In the genomic region with DNA sequence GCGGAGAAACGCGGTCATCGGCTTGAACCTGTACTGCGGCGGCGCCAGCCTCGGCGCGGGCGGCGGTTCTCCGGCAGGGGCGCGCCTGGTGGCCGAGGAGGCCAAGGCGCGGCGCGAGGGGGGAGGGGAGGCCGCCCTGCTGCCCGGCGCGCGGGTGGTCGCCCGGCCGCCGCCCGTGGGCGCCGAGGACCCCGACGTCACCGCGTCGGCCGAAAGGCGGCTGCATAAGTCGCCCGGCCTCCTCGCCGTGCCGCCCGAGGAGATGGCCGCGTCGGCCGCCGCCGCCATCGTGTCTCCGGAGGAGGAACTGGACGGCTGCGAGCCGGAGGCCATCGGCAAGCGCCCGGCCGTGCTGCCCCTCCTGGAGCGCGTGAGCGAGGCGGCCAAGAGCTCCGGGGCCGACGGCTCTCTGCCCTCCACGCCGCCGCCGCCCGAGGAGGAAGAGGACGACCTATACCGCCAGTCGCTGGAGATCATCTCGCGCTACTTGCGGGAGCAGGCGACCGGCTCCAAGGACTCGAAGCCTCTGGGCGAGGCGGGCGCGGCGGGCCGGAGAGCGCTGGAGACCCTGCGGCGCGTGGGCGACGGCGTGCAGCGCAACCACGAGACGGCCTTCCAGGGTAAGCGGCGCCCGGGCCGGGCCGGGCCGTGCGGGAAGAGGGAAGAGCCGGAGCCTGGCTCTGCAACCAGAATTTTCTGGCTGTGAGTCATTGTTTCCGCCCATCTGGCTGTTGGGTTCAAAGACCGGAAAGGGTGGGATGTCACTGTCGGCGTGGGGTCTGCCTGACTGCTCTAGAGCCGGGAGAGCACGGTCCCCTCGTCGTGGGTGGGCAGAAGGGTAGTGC, we compare ENCODE assay signal across 8 mouse cellular contexts. TPM values are rescaled to one million over a fixed set of nuclear protein-coding genes. Genes with fewer than 3 reads are reported as not detected.
DNase-seq lines count a peak whose midpoint lies in the region; ATAC-seq and TF ChIP-seq lines count a peak whose summit lies in the region.

No protein-coding gene starts in this region.

- peaks cover 32% of the 10 kb centered on the region for H3K36me3 ChIP-seq in ES-E14 (ENCODE audit: control insufficient read depth, insufficient read depth, low read length, poor library complexity, severe bottlenecking)
- H3K36me3 ChIP-seq in forebrain, embryonic 16.5 days (ENCODE audit: control insufficient read depth, insufficient read depth), result no peaks in the 10 kb centered on the region
- peaks cover 26% of the 10 kb centered on the region; the same call in 1 of the 2 replicates for H3K36me3 ChIP-seq in lung, postnatal 0 days (ENCODE audit: insufficient read depth, low read length)

- intact Hi-C loops in heart, postnatal 25 days (cut with DNase I), result no loop called here

- H3K4me2 ChIP-seq in forebrain, embryonic 16.5 days (ENCODE audit: low read length), result peak overlapping the region; percentile 83
- H3K4me2 ChIP-seq in lung, postnatal 0 days (replicated peaks; ENCODE audit: low read depth, low read length), result peak overlapping the region; percentile 71

- no peak; the same call in 1 of the 2 replicates for TF ChIP-seq CTCF in layer of hippocampus, adult 2 months (conservative IDR thresholded peaks at IDR 0.05)
- no peak for TF ChIP-seq CTCF in lung, postnatal 0 days (IDR thresholded peaks at IDR 0.05)

- H3K9ac ChIP-seq in ES-E14 (ENCODE audit: insufficient read depth, low read depth, low read length, poor library complexity, severe bottlenecking), result peak overlapping the region; percentile 98
- peak overlapping the region; percentile 99 for H3K9ac ChIP-seq in forebrain, embryonic 16.5 days (replicated peaks; ENCODE audit: low read depth, low read length)
- H3K9ac ChIP-seq in lung, postnatal 0 days (replicated peaks; ENCODE audit: low read depth), result peak overlapping the region; percentile 100

- no peaks in the 10 kb centered on the region for H3K9me3 ChIP-seq in ES-E14 (ENCODE audit: control insufficient read depth, insufficient read depth, low read depth, low read length)
- no peaks in the 10 kb centered on the region for H3K9me3 ChIP-seq in forebrain, embryonic 16.5 days (ENCODE audit: control insufficient read depth, low read length)
- no peaks in the 10 kb centered on the region for H3K9me3 ChIP-seq in lung, postnatal 0 days (ENCODE audit: low read length)

- peak; percentile 60 for ATAC-seq in forebrain, embryonic 16.5 days
- ATAC-seq in lung, postnatal 0 days, result peak; percentile 59

- H3K27me3 ChIP-seq in forebrain, embryonic 16.5 days (replicated peaks; ENCODE audit: control insufficient read depth, insufficient read depth, low read length), result no peaks in the 10 kb centered on the region
- no peaks in the 10 kb centered on the region for H3K27me3 ChIP-seq in lung, postnatal 0 days (replicated peaks; ENCODE audit: insufficient read depth, low read length)

- peak overlapping the region; percentile 97 for H3K27ac ChIP-seq in ES-E14 (ENCODE audit: insufficient read depth, low read depth, low read length, poor library complexity, severe bottlenecking)
- H3K27ac ChIP-seq in forebrain, embryonic 16.5 days (ENCODE audit: low read length), result peak overlapping the region; percentile 96
- peak overlapping the region; percentile 99 for H3K27ac ChIP-seq in layer of hippocampus, adult 2 months
- H3K27ac ChIP-seq in lung, postnatal 0 days (ENCODE audit: low read length), result peak overlapping the region; percentile 100

- under 1% methylated on average over 108 of the region's 113 CpGs for WGBS in forebrain, embryonic 16.5 days
- WGBS in lung, postnatal 0 days, result 0% methylated on average over 46 of the region's 113 CpGs

- H3K4me1 ChIP-seq in ES-E14 (ENCODE audit: control insufficient read depth in 2 of 2, insufficient read depth in 2 of 2, low read length in 2 of 2, poor library complexity in 1 of 2), result peaks cover 3 to 16% of the 10 kb centered on the region in 2 experiments; a peak in 3 of 4 replicates
- H3K4me1 ChIP-seq in forebrain, embryonic 16.5 days (replicated peaks; ENCODE audit: control insufficient read depth, insufficient read depth, low read length), result peaks cover 29% of the 10 kb centered on the region
- peaks cover 24% of the 10 kb centered on the region for H3K4me1 ChIP-seq in lung, postnatal 0 days (ENCODE audit: insufficient read depth, low read depth, low read length)

- in situ Hi-C loops in ES-E14 (cut with MboI; ENCODE audit: low sequenced_read_pairs in 2 of 2, unreplicated experiment in 2 of 2), result no loop called here

- peak overlapping the region; percentile 74 to 97 for H3K4me3 ChIP-seq in ES-E14 (ENCODE audit: insufficient read depth in 1 of 2, low read depth in 1 of 2, low read length in 2 of 2, poor library complexity in 1 of 2, severe bottlenecking in 1 of 2)
- H3K4me3 ChIP-seq in forebrain, embryonic 16.5 days (replicated peaks; ENCODE audit: low read length), result peak overlapping the region; percentile 100
- H3K4me3 ChIP-seq in layer of hippocampus, adult 2 months, result peak overlapping the region; percentile 77
- H3K4me3 ChIP-seq in lung, postnatal 0 days (ENCODE audit: low read depth, low read length), result peak overlapping the region; percentile 99

- no peak for DNase-seq in ES-E14 (ENCODE audit: low read depth, low spot score)
- peak; percentile 52 for DNase-seq in cerebellum, adult 11 months
- peak; percentile 80 for DNase-seq in heart, postnatal 25 days (ENCODE audit: low spot score)
- peak; percentile 44 to 54 for DNase-seq in layer of hippocampus, adult 2 months (ENCODE audit: low spot score in 2 of 2)
- DNase-seq in lung, postnatal 0 days (ENCODE audit: low spot score), result peak; percentile 95
- peak; percentile 83 for DNase-seq in retina, embryonic 14.5 days (ENCODE audit: low spot score)
- DNase-seq in thymus, postnatal 4 days, result peak; percentile 79

- peak; percentile 62 for TF ChIP-seq EP300 in lung, postnatal 0 days (IDR thresholded peaks at IDR 0.05)

TF ChIP-seq in ES-E14, 5 proteins besides CTCF, POLR2A, EP300 and RAD21:
- TF ChIP-seq MAFK (IDR thresholded peaks at IDR 0.05; ENCODE audit: insufficient read depth, low read depth, low read length) (no peak), CHD2 (IDR thresholded peaks at IDR 0.05; ENCODE audit: low read depth, low read length) (no peak; the same call in 1 of the 2 replicates), HCFC1 (IDR thresholded peaks at IDR 0.05; ENCODE audit: borderline replicate concordance, insufficient read depth, low read length) (peak; percentile 4; the same call in 1 of the 2 replicates)

RNA-seq across cellular contexts. Expression of a gene that starts 0.5 kb away (rescaled TPM):
- total RNA-seq in ES-E14 (2012; rRNA removed), result 207 and 253 TPM in 2 replicates
- polyA plus RNA-seq in forebrain, embryonic 16.5 days (2015; fragmentation: Nextera tagmentation; extraction: Ambion mirVana), result 43.4 and 48.3 TPM in 2 replicates
- 100 to 1,000 TPM; 128 to 152 TPM for total RNA-seq in heart, postnatal 25 days (2021)
- total RNA-seq in layer of hippocampus, adult 2 months (2021), result 10 to 100 TPM; 49.6 to 55.2 TPM
- polyA plus RNA-seq in lung, postnatal 0 days (2015; fragmentation: Nextera tagmentation; extraction: Ambion mirVana), result 99.6 and 101 TPM in 2 replicates

RNA-seq across cellular contexts. Expression of a gene that starts 28.6 kb away (rescaled TPM):
- total RNA-seq in ES-E14 (2012; rRNA removed), result 1.9 and 5.0 TPM in 2 replicates
- 0.48 and 1.2 TPM in 2 replicates for polyA plus RNA-seq in forebrain, embryonic 16.5 days (2015; fragmentation: Nextera tagmentation; extraction: Ambion mirVana)
- total RNA-seq in heart, postnatal 25 days (2021), result 10 to 100 TPM; 52.6 to 64.6 TPM
- 1 to 10 TPM; 7.0 to 7.9 TPM for total RNA-seq in layer of hippocampus, adult 2 months (2021)
- 11.8 and 13.2 TPM in 2 replicates for polyA plus RNA-seq in lung, postnatal 0 days (2015; fragmentation: Nextera tagmentation; extraction: Ambion mirVana)

RNA-seq across cellular contexts. Expression of a gene that starts 34.3 kb away (rescaled TPM):
- total RNA-seq in ES-E14 (2012; rRNA removed), result 54.1 and 56.8 TPM in 2 replicates
- polyA plus RNA-seq in forebrain, embryonic 16.5 days (2015; fragmentation: Nextera tagmentation; extraction: Ambion mirVana), result 113 and 124 TPM in 2 replicates
- 10 to 100 TPM; 67.4 to 72.2 TPM for total RNA-seq in heart, postnatal 25 days (2021)
- 100 to 1,000 TPM; 302 to 322 TPM for total RNA-seq in layer of hippocampus, adult 2 months (2021)
- 48.2 and 52.0 TPM in 2 replicates for polyA plus RNA-seq in lung, postnatal 0 days (2015; fragmentation: Nextera tagmentation; extraction: Ambion mirVana)
